Mouse (Mus musculus) skeletal muscle tissue, postnatal 0 days (tissue): ENCODE measurements around the gene Aco2. TPM values are rescaled to one million over a fixed set of nuclear protein-coding genes. Genes with fewer than 3 reads are reported as not detected.

Experiments used
- polyA plus RNA-seq: library from polyadenylated mRNA; unstranded; fragments of >200 nt; fragmentation: Nextera tagmentation; extraction: Ambion mirVana; gene quantifications from 2 replicates; pipeline ENCODE4 v1.2.1, GENCODE M21; 2015

The Aco2 gene
- polyA plus RNA-seq: 541 and 569 TPM in 2 replicates

DNA sequence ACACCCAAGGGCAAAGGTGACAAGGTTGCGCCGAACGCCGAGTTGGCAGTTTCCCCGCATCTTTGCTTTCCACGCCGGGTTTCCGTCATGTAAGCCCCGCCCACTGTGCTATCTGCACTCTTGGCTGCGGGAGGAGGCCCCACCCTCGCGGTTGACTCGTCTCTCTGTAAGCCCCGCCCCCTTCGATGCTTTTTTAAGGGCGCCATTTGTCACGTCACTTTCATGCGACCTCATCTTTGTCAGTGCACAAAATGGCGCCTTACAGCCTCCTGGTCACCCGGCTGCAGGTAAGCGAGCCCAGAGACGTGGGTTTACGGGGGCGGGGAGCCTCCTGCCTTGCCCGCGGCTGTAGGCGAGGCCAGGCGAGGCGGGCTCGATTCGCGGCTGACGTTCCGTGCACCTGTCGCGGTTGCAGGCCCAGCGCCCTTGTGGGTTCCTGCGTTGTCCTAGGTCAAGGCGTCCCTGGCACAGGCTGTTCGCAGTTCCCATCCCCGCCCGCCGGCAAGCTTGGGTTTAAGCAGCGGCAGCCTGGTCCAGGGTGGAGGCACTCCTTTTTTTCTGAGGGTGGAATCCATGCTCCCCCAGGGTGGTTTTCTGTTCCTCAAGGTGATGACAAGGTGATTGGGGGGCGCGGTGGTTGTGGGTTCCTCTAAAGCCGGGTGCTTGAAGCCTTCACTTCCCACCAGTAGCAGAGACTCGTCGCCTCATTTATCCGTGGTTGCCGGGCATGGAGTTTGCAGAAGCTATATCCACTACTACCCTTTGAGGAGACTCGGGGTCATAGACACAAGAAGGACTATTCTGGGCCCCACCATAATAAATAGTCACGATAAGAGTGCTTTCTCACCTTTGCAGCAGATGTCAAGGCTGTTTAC is at the start of gene Aco2:
Gene Aco2, plus strand, starts transcription at position 48 of the 875 bp plus-strand sequence.

DNA sequence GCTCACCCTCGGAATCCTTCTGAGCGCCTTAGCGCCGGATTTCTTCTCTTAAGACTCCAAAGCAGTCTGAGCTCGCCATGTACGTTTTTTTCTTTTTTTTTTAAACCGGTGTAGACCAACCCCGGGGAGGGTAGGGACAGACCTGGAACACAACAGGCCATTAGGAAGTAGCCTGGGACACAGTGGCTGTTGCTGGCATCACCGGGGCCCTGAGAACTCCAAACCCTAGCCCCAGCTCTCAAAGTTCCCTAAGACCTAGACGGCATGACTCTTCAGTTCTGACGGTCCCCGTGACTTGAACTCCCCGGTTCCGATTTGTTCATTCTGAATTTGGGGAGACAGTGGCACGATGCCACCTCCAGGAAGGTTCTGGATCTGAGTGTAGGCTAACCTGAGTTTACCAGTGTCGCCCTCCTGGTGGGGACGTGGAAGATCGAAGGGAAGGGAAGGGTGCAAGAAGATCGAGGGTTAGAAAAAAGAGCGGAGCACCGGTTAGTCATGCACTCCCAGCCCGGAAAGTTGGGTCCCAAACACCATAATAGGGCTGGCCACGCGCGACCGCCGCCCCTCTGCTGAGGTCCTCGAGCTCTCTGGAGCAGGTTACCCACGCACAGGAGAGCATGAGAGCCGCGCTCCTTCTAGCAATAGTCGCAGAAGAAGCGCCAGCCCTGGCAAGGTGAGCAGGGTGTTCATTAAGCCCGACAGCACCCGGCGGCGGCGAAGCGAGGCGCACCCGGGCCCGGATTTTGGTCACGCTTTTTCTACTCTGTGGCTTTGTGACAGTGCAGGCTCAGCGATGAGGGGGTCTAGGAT is 13.4 kb upstream of the Aco2 start, which contains the start of gene Tob2:
Gene Tob2, minus strand, starts transcription at position 280 of the 813 bp plus-strand sequence.

GRCm38 (mm10) chr15:81871604-81872261 is 376 bp upstream of the Aco2 start, which contains the start of gene Phf5a:
Phf5a (minus strand) TSS chr15:81871911.

DNA sequence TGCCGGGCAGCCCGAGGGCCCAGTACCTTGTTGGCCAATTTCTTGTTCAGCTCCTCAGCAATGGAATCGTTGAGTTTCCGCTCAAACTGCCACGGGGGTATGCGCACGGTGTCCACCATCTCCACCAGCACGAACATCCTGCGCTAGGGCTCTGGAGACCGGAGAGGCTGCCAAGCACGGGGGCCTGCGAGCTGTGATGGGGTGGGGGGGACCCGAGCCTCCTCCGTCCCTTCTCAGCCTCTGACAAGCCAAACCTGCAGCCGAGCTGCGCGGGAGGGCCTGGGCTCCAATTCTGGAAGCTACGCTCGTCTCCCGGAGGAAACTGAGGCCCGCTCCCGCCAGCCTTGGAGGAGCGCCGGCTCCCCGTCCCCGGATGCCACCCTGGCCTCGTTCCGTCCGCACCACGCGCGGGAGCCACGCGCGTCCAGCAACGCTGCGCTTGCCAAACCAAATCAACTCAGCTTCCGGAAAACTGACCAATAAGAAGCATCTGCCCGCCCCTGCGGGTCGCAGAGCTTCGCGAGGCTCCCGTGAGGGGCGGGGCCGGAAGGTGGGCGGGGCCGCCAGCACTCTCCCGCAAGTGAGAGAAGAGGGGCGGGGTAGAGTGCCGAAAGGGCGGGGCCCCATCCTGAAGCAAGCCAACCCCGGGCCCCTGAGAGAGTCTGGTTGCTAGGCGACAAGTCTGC is 53.8 kb downstream of the Aco2 start, which contains the start of gene Polr3h:
Gene Polr3h, minus strand, starts transcription at position 481 of the 686 bp plus-strand sequence.

DNA sequence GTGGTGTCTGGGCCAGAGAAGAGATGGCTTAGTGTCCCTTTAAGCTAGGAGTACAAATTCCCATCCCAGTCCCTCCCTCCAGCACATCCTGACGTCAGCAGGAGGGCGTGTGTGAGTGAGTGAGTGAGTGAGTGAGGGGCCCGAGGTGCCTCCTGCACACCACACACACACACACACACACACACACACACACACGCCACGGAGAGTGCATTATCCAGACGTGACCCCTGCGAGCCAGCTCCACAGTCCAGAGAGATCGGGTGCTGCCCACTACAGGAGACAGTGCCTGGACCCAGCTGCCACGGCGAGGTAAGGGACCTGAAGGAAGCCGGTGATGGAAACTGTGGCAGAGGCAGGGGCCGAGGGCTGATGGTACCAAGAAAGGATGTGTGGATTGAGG is 64.6 kb downstream of the Aco2 start, which contains the start of gene Csdc2:
Gene Csdc2, plus strand, starts transcription at position 81 of the 400 bp plus-strand sequence.

GRCm38 (mm10) chr15:81960171-81961077 is 88.3 kb downstream of the Aco2 start, which contains the start of gene Pmm1:
Pmm1 (minus strand) TSS chr15:81960930.

Other genes starting within 250 kb of the Aco2 start
- 5.8 and 7.2 TPM in 2 replicates for gene L3mbtl2, start 208.4 kb upstream of the Aco2 start, polyA plus RNA-seq
- gene Chadl, start 175.0 kb upstream of the Aco2 start, polyA plus RNA-seq: 2.7 and 4.2 TPM in 2 replicates
- 8.7 and 8.9 TPM in 2 replicates for gene Zc3h7b, start 127.3 kb upstream of the Aco2 start, polyA plus RNA-seq
- 20.9 and 21.1 TPM in 2 replicates for gene Rangap1, start 126.8 kb upstream of the Aco2 start, polyA plus RNA-seq
- 48.0 and 51.4 TPM in 2 replicates for gene Tef, start 69.9 kb upstream of the Aco2 start, polyA plus RNA-seq
- gene Tob2, start 13.5 kb upstream of the Aco2 start, polyA plus RNA-seq: 31.6 and 35.5 TPM in 2 replicates
- 48.6 and 54.7 TPM in 2 replicates for gene Phf5a, start 398 bp upstream of the Aco2 start, polyA plus RNA-seq
- 142 and 168 TPM in 2 replicates for gene Polr3h, start 53.9 kb downstream of the Aco2 start, polyA plus RNA-seq
- 12.6 and 14.2 TPM in 2 replicates for gene Csdc2, start 64.5 kb downstream of the Aco2 start, polyA plus RNA-seq
- 18.1 and 25.8 TPM in 2 replicates for gene Pmm1, start 88.6 kb downstream of the Aco2 start, polyA plus RNA-seq
- not detected in 2 replicates for gene 1700029P11Rik, start 108.2 kb downstream of the Aco2 start, polyA plus RNA-seq
- 27.1 and 31.6 TPM in 2 replicates for gene Xrcc6, start 115.5 kb downstream of the Aco2 start, polyA plus RNA-seq
- 12.9 and 13.2 TPM in 2 replicates for gene Desi1, start 161.6 kb downstream of the Aco2 start, polyA plus RNA-seq
- gene Snu13, start 175.3 kb downstream of the Aco2 start, polyA plus RNA-seq: 101 and 109 TPM in 2 replicates
- not detected in 2 replicates for gene 4930407I10Rik, start 186.8 kb downstream of the Aco2 start, polyA plus RNA-seq
- gene Mei1, start 197.7 kb downstream of the Aco2 start, polyA plus RNA-seq: not detected in 2 replicates